Mouse (Mus musculus) liver, adult 2 months (tissue): ENCODE measurements at regions not wholly inside any gene's neighbourhood (a gene's known extent, or its start where the extent isn't known, plus 50 kb on each side); places are given as distances from the start of the nearest gene placed in this dataset.
A peak's percentile ranks its signal among the peaks of the same experiment; 100 is the strongest.

ENCODE experiments used
- DNase-seq: peaks from one replicate; pipeline ENCODE4 v3.0.0-alpha.2; 2011; ENCODE audit warnings: low read depth, low spot score; ENCODE audit errors: extremely low read depth
- H3K27ac ChIP-seq: fragments of 200-500 bp; replicated peaks from 2 replicates; pipeline ENCODE4 v1.5.1; 2012; ENCODE audit warnings: low read depth, mild to moderate bottlenecking, control low read depth, inconsistent platforms, low read length; ENCODE audit not compliant: insufficient read depth
- H3K27me3 ChIP-seq: fragments of 200-500 bp; 2 replicates; pipeline ENCODE4 v1.6.1; 2012; ENCODE audit warnings: mild to moderate bottlenecking, moderate library complexity, low read length, inconsistent platforms; ENCODE audit not compliant: control insufficient read depth, insufficient read depth
- H3K36me3 ChIP-seq: fragments of 200-500 bp; 2 replicates; pipeline ENCODE4 v1.6.1; 2012; ENCODE audit warnings: low read length, inconsistent platforms; ENCODE audit not compliant: control insufficient read depth, insufficient read depth
- H3K4me1 ChIP-seq: fragments of 200-500 bp; 2 replicates; pipeline ENCODE4 v1.6.1; 2011; ENCODE audit warnings: low read length; ENCODE audit not compliant: control insufficient read depth, insufficient read depth
- H3K4me3 ChIP-seq: fragments of 200-500 bp; 2 replicates; pipeline ENCODE4 v1.5.1; 2011; ENCODE audit warnings: low read depth, mild to moderate bottlenecking, control low read depth, low read length, moderate library complexity; ENCODE audit not compliant: insufficient read depth
- H3K79me2 ChIP-seq: fragments of 200-500 bp; 2 replicates; pipeline ENCODE4 v1.6.1; 2012; ENCODE audit warnings: inconsistent platforms, mild to moderate bottlenecking, low read length, moderate library complexity; ENCODE audit not compliant: control insufficient read depth, insufficient read depth
- H3K9ac ChIP-seq: fragments of 200-500 bp; 2 replicates; pipeline ENCODE4 v1.6.1; 2012; ENCODE audit warnings: low read depth, mild to moderate bottlenecking, control low read depth, inconsistent platforms, low read length
- CTCF ChIP-seq: fragments of 200-500 bp; IDR thresholded peaks from 2 replicates; pipeline ENCODE4 v1.5.1; 2011; ENCODE audit warnings: low read depth, low read length, control low read depth
- POLR2A ChIP-seq: fragments of 200-500 bp; IDR thresholded peaks from 2 replicates; pipeline ENCODE4 v1.6.1; 2011; ENCODE audit warnings: low read length, control low read depth; ENCODE audit not compliant: insufficient read depth; ENCODE audit errors: extremely low read depth
- WGBS: fragments of 180-500 bp; shearing (Covaris S2); methylation state at CpG from one replicate; pipeline ENCODE4 v1.1.7; 2018; 5-methylcytosine and 5-hydroxymethylcytosine counted together

GRCm38 (mm10) chr6:19945693-19946092, 1079.6 kb downstream of the Ankrd7 start:
- DNase-seq = peak; percentile 29
- 42% methylated on average over 4 of the region's 4 CpGs for WGBS
- H3K79me2 ChIP-seq = no peaks in the 10 kb centered on the region
- H3K9ac ChIP-seq = no peak overlapping the region
- H3K4me3 ChIP-seq = no peak overlapping the region
- no peaks in the 10 kb centered on the region for H3K4me1 ChIP-seq
- no peak for TF ChIP-seq CTCF
- no peak for TF ChIP-seq POLR2A
- H3K27me3 ChIP-seq = no peaks in the 10 kb centered on the region
- H3K36me3 ChIP-seq = no peaks in the 10 kb centered on the region
- H3K27ac ChIP-seq = no peak overlapping the region

DNA sequence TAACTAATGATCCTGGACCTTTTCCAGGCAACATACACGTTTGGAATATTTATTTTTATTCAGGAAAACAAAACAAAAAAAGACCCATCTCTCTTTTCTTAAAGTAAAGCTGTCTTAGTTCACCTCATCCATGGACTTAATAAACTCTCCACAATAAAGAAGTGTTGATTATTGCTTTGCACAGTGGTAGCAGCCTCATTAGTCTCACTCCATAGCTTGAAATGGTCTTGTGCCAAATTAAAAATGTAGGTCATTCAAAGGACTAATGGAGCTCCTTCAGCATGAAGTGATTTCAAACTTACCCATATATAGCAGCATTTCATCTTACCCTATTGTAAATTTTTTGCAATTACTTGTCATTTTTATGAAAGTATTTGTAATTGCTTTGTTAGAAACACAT, 1109.8 kb downstream of the Ankrd7 start:
- TF ChIP-seq POLR2A (no peak), CTCF (no peak)
- H3K4me1 ChIP-seq = no peaks in the 10 kb centered on the region
- H3K36me3 ChIP-seq = no peaks in the 10 kb centered on the region
- WGBS = 7% methylated on average over 1 of the region's 1 CpGs
- H3K27me3 ChIP-seq = no peaks in the 10 kb centered on the region
- no peak for DNase-seq
- no peak overlapping the region for H3K9ac ChIP-seq
- H3K27ac ChIP-seq = no peak overlapping the region
- H3K79me2 ChIP-seq = no peaks in the 10 kb centered on the region
- H3K4me3 ChIP-seq = no peak overlapping the region

DNA sequence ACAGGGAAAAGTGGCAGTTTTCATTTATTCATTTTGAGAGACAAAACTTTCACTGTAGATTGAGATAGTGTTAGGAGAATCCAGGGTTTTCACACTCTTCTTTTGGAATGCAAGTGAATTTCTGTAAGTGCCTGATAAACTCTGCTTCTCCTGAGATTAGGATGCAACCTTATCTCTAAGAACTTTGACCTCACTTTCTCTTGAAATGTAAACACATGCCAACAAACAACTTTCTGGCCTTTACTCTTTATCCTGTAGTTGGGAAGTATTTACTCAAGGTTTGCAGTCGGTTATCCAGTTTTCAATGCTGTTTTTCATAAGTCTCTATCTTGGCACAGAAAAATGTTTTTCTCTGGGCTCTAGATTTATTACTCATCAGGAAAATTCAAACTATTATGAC, 1125.7 kb downstream of the Ankrd7 start:
- 6% methylated on average over 1 of the region's 1 CpGs for WGBS
- Histone ChIP-seq H3K79me2 (no peaks in the 10 kb centered on the region), H3K4me1 (peaks cover 3% of the 10 kb centered on the region; the same call in 1 of the 2 replicates), H3K27ac (no peak overlapping the region), H3K4me3 (no peak overlapping the region), H3K9ac (no peak overlapping the region), H3K27me3 (no peaks in the 10 kb centered on the region), H3K36me3 (no peaks in the 10 kb centered on the region)
- peak; percentile 88 for DNase-seq
- no peak for TF ChIP-seq POLR2A
- no peak for TF ChIP-seq CTCF

DNA sequence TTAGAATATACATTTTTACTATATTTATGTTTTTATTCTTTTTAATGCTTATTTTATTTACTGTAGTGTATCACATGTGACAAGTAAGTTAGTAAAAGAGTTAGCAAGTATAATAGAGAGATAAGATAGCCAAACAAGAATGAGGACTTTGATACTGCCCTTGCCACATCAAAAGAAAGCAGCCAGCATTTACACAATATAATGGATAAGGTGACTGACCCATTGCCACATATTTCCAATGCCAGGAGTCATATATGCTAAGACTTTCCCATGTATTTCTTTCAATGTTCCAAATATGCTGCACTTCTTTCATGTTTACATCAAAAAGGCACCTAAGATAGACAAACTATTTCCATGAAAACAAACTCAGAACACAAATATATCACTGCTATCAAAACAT, 1162.3 kb downstream of the Ankrd7 start:
- no peak for TF ChIP-seq CTCF
- TF ChIP-seq POLR2A = no peak
- peak; percentile 80 for DNase-seq
- no peak overlapping the region for H3K4me3 ChIP-seq
- no peaks in the 10 kb centered on the region for H3K79me2 ChIP-seq
- H3K4me1 ChIP-seq = no peaks in the 10 kb centered on the region; the same call in 1 of the 2 replicates
- H3K36me3 ChIP-seq = no peaks in the 10 kb centered on the region
- H3K9ac ChIP-seq = no peak overlapping the region
- no peaks in the 10 kb centered on the region for H3K27me3 ChIP-seq
- H3K27ac ChIP-seq = no peak overlapping the region

DNA sequence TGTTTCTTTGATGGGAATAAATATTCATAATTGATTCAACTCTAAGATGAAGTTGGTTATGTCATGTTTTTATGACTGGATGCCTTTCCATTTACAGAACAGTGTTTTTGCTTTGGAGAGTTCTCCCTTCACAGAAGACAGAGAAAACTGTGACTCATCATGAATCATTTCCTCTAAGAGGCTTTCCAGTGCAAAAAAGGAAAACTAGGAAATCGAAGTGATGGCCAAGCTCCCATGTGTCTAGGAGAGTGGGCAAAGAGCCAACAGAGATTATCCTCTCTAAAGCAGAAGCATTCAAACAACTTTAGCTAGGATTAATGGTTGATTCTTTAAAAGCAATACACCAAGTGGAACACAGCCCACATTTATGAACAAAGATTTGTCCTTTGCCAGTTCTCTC, 1171.7 kb downstream of the Ankrd7 start:
- no peaks in the 10 kb centered on the region for H3K27me3 ChIP-seq
- H3K36me3 ChIP-seq = no peaks in the 10 kb centered on the region
- no peaks in the 10 kb centered on the region for H3K79me2 ChIP-seq
- no peak for DNase-seq
- no peaks in the 10 kb centered on the region for H3K4me1 ChIP-seq
- WGBS = 70% methylated on average over 1 of the region's 1 CpGs
- H3K4me3 ChIP-seq = no peak overlapping the region
- TF ChIP-seq CTCF (no peak), POLR2A (no peak)
- no peak overlapping the region for H3K9ac ChIP-seq
- no peak overlapping the region for H3K27ac ChIP-seq

- H3K27me3 ChIP-seq = no peaks in the 10 kb centered on the region
- no peak overlapping the region for H3K4me3 ChIP-seq
- H3K9ac ChIP-seq = no peak overlapping the region
- TF ChIP-seq CTCF (no peak), POLR2A (no peak)
- no peak overlapping the region for H3K27ac ChIP-seq
- no peaks in the 10 kb centered on the region for H3K79me2 ChIP-seq
- no peaks in the 10 kb centered on the region for H3K36me3 ChIP-seq
- no peaks in the 10 kb centered on the region for H3K4me1 ChIP-seq
- DNase-seq = no peak
Observed at GRCm38 (mm10) chr6:20078666-20079065, 1136.6 kb upstream of the Kcnd2 start.
